Mouse (Mus musculus) adrenal gland, adult 18-20 months (tissue): Measurements from ENCODE around the gene Man1c1. TPM values are rescaled to one million over a fixed set of nuclear protein-coding genes. Genes with fewer than 3 reads are reported as not detected.

Source experiments
- DNase-seq, 2 experiments: peaks; one replicate each; pipeline ENCODE4 v3.0.0; 2021 to 2022; ENCODE audit warnings: low spot score in 2 of 2
- long read RNA-seq, 2 experiments: library from polyadenylated mRNA; stranded (forward); transcript quantifications; one replicate each; pipeline ENCODE4 v2.0.0; 2021
- total RNA-seq, 2 experiments: library from RNA; stranded (reverse); gene quantifications; 1 replicate in 1 of 2; 2 replicates in 1 of 2; pipeline ENCODE4 v1.2.3; 2021

Gene Man1c1
- 10 to 100 TPM; 14.9 to 20.8 TPM for total RNA-seq
- long read RNA-seq, experiment 1, full-length matches to known transcripts, result 49 of 57 reads
- long read RNA-seq, experiment 1, partial matches to known transcripts, result 1 of 57 reads
- long read RNA-seq, experiment 1, other reads (novel, unspliced or antisense), result 7 of 57 reads
- long read RNA-seq, experiment 2, full-length matches to known transcripts, result 56 of 67 reads
- long read RNA-seq, experiment 2, partial matches to known transcripts, result 3 of 67 reads
- long read RNA-seq, experiment 2, other reads (novel, unspliced or antisense), result 8 of 67 reads

DNA sequence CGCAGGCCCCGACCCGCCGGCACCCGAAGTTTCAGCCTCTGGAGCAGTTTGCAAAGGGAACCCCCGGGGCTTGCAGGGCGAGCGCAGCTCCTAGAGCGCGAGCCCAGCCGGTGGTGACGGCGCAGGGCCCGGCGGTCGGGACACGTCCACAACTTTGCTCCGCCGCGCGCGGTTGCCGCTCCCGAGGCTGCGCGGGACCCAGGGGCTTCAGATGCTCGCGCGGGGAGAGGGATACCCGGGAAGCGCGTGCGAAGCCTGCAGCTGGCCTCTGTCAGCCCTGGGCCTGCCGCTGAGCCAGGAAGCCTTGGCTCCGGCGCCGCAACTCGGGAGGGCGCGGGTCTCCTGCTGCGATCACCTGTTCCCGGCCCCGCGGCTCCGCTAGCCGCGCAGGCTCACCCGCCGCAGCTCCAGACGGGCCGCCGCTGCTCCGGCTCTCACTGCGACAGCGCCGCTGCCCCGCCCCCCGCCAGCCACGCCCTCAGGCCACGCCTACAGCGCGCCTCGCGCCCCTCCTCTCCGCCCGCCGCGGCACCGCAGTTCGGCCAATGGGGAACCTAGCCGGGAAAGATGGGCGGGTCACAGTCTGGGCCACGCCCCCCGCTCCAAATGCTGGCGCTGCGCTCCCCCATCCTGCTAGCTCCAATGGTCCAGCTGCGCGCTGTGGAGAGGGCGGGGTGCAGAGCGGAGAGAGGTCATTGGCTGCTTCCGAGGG is at the start of gene Man1c1:
Gene Man1c1 (minus strand): TSS at position 456 of the 712 bp plus-strand sequence.
- peak; percentile 99 to 100 for DNase-seq

- DNase-seq, result no peak
Measured at GRCm38 (mm10) chr4:134753516-134754261, 49.6 kb upstream of the Man1c1 start.

DNA sequence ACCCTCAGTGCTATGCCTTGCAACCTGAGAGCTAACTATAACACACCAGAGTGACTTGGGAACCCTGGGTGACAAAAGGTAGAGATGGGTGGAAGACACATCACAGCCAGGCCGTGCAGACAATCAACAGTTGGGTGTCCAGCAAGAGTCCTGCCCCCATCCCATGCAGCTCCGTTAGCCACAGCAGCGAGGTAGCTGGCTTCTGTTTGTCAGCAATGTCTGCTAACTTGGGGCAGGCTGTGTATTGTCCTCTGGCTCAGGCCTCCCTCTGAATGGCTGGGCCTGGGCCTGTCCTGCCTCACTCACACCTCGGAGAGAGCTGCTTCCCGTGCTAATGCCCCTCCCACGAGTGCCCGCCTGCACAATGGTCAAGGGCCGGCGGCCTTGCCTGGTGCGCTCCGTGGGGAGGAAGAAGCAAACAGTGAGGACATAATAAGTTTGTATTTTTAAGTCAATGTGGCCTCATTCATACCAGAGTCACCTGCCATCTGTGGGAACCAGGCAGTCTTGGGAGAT is 48.9 kb upstream of the Man1c1 start:
- no peak for DNase-seq

DNA sequence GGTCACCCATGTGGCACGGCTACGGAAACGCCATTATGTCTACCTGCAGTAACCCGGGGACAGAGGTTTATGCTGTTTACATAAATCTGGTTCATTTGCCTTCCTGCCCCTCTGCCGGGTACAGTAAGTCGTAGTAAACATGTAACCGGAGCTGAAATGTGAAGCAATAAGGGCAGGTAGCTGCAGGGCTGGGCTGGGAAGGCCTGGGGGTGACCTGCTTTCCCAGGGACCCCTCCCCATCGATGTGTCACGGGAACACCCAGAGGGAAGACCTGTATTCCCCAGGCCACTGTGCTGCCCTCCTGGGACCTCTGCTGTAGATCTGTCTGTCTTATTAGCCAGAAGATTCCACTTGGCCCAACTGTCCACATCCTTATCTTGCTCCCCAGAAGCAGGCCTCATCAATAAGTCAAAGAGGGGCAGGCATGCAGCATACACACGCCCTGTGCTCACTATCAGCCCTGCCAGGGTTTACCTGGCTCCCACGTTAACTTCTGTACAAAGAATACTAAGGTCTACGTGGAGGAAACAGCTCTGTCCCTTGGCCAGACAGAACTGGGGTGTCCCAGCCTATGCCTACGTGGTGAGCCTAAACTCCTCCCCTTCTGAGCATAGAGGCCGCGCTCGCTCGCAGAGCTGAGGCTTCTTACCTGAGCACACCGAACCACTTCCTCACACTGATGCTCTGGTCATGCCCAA is 47.7 kb upstream of the Man1c1 start:
- DNase-seq, result no peak

DNA sequence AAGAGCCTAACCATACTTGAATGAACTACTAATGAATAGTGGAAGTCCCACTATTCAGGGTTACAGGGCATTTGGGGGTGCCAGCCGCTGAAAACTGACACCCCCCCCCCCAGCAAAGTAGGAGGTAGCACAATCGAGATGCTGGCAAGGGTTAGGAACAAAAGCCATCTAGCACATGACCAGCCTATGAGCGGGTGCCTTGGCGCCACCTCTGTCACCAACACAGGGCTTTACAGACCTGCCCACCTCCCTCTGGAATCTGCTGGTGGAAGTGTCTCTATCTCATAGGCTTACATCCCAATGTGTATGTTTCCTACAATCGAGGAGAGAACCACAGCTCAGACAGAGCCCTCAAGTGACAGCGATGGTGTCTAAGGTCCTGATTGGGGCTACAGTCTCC is 46.7 kb upstream of the Man1c1 start:
- no peak for DNase-seq

GRCm38 (mm10) chr4:134750263-134750662 is 46.2 kb upstream of the Man1c1 start:
- no peak for DNase-seq

- DNase-seq, result no peak
Measured at GRCm38 (mm10) chr4:134749301-134750030, 45.4 kb upstream of the Man1c1 start.

DNA sequence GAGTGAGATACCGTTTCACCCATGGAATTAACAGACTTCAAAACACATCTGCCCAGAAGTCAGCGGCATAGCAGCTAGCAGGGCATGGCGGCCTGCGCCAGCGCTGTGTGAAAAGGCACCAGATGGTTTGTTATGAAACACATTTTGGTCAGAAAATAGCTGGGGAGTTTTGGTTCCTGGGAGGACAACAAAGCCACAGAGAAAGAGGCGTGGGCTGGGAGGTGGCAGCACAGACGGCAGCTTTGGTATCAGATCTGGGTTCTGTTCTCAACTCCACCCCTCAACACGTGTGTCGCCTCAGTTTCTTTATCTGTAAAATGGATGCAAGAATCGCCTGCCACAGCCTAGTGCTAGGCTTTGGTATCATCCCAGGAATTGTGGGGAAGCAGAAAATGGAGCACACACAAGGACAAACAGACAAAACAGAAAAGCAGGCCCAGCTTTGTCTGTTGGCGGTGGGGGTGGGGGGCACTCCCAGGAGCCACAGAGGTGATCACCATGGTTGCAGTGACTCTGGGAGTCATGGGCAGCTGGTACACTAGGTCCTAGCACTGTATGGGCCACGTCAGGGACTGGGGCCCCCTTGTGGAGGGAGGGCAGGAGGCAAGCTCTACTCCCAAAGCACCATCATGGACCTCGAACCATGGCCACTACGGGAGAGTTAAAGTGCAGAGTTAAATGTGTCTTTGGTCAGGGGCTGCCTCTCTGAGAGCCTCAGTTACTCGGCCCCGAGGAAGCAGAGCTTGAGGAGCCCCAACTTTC is 42.0 kb upstream of the Man1c1 start:
- no peak for DNase-seq

- no peak for DNase-seq
Measured at GRCm38 (mm10) chr4:134743881-134744633, 40.0 kb upstream of the Man1c1 start.

GRCm38 (mm10) chr4:134741949-134742348 is 37.9 kb upstream of the Man1c1 start:
- DNase-seq, result no peak

GRCm38 (mm10) chr4:134740186-134740585 is 36.1 kb upstream of the Man1c1 start:
- no peak for DNase-seq

DNA sequence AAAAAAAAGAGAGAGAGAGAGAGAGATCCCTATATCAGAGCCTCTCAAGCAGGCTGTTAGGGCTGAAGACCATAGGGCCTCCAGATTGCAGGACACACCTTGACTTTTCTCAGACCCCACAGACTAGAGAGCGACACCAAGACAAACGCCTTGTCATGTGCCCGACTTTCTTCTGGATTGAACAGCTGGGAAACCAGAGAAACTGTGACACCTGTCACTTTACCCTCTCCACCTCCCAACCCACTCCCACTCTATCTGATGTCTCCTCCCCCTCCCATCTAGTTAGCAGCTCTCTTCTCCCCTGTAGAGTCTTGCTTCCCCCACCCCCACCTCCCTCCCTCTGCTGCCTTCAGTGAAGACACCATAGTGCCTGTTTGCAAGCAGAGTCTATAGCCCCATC is 35.4 kb upstream of the Man1c1 start:
- DNase-seq, result no peak

- DNase-seq, result no peak
Measured at GRCm38 (mm10) chr4:134737365-134737910, 33.3 kb upstream of the Man1c1 start.

- DNase-seq, result no peak
Measured at GRCm38 (mm10) chr4:134736147-134736546, 32.1 kb upstream of the Man1c1 start.

DNA sequence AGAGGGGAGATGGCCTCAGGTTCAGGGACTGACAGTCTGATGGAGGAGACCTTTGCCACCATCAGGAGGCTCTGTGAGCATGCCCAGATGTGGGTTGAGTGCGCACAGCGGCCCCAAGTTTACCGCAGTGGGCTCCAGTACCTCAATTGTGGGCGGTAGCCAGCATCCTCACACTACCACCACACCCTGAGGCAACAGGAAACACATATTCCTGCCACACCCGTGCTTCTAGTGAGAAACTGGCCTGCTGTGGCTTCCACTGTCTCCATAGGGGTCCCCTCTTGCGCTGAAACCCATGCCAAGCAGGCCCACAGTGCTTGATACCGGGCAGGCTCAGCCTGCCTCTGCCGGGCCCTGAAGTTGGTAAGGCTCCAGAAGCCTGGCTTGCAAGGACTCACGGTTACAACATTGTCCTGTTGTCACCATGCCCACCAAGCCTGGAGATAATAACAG is 30.6 kb upstream of the Man1c1 start:
- no peak for DNase-seq

- DNase-seq, result peak in 1 of 2 experiments; percentile 54
Measured at GRCm38 (mm10) chr4:134734038-134734628, 30.0 kb upstream of the Man1c1 start.

GRCm38 (mm10) chr4:134733371-134733770 is 29.3 kb upstream of the Man1c1 start:
- no peak for DNase-seq

DNA sequence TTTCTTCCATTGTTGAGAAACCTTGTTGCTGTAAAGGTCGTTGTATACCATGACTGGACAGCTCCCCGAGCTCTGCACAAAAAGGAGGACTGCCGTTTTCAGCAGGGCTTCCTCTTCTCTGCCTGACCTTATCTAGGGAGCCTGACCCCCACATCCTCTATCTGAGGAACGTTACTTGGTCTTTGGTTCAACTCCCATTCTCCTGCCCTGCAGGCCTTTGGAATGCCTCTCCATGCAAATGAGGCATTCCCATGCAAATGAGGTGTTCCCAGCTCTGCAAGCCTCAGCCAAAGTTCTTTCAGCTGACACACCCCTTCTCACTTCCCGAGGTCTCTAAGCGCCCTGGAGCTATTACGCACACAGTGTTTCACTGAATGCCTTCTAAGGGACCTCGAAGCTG is 26.0 kb upstream of the Man1c1 start:
- DNase-seq, result no peak
